Mouse (Mus musculus): ENCODE measurements around the gene Gm20821.
"Not testable (repeated sequence)": the region's sequence is repeated elsewhere in the genome, so short reads cannot be mapped to it uniquely, and the experiment has no call there.

Gm20821 gene

DNA sequence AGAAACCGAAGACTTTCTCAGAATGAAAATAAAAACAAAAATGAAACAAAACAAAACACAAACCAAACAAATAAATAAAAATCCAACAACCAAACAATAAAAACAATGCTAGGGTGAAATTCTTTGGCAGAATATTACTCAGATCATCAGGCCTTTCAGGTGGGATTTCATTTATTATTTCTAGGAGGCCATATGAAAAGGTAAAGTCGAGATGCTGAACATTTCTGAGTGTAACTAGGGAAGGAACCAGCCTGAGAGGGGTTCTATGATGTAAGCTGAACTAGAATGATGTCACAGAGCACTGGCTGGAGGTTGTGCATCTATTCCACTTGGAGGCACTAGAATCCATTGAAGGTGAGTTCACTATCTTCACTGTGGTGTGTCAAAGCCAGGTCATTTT is at the start of gene Gm20821:
Gene Gm20821, plus strand, starts transcription at position 301 of the 400 bp plus-strand sequence.
- not testable (repeated sequence) for DNase-seq (ENCODE audit: low read depth in 2 of 2, low spot score in 2 of 2)

Data from CD8-positive naive resting alpha-beta T cell, adult 2 months (primary cell).